Mouse (Mus musculus) C2C12 (cell line): ENCODE data around the gene Trim46.

Experiments used
- CTCF ChIP-seq: IDR thresholded peaks from one replicate; pipeline ENCODE4 v1.5.1; 2011; ENCODE audit not compliant: control insufficient read depth, insufficient read depth, insufficient read length
- MAX ChIP-seq: IDR thresholded peaks from one replicate; pipeline ENCODE4 v1.6.1; 2011; ENCODE audit warnings: mild to moderate bottlenecking, control low read depth
- USF1 ChIP-seq: IDR thresholded peaks from one replicate; pipeline ENCODE4 v1.6.1; 2011; ENCODE audit warnings: low read depth, mild to moderate bottlenecking, control low read depth, moderate library complexity

DNA sequence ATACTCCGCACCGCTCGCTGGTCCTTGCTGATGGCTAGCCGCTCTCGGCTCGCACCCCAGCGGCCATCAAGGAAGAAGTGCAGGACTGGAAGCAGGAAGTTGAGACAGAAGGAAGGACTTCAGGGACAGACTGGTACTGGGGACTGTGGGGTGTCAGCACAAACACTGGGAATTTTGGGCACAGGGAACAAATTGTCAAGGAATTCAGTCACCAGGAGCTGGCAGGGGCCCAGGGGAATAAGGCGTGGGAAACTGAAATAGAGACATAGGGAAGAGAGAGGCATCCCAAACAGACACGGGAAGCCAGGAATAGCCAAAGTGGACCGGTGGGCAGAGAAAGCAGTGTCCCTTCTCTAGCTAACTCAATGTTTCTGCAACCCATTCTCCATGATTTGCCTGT, 9.6 kb downstream of the Trim46 start:
- TF ChIP-seq CTCF = no peak
- TF ChIP-seq MAX = no peak
- no peak for TF ChIP-seq USF1
